Mouse (Mus musculus): ENCODE data around the gene Acvr1.

DNA sequence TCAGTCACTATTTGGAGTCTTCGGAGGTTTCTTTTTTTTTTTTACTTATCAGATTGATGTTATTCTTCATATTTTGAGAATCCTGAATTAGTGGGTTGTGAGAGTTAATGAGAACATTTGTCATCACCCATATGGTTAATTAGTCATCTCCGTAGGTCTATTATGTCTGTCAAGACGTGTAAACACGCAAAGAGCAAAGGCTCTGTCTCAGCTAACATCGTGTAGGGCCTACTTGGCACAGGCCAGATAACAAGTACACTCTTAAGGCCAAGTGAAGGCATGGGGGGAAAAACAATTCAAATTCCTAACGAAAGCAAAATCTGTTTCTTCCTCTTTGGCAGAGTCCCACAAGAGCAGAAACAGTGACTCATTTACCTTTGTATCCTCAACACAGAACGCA, 178.4 kb downstream of the Acvr1 start:
- TF ChIP-seq CTCF (IDR thresholded peaks at IDR 0.05; ENCODE audit: low read depth, low read length): no peak
- no peak for TF ChIP-seq POLR2A (IDR thresholded peaks at IDR 0.05; ENCODE audit: insufficient read depth, low read length)
- TF ChIP-seq EP300 (IDR thresholded peaks at IDR 0.05; ENCODE audit: insufficient read depth, low read depth, low read length): no peak
